Mouse (Mus musculus): ENCODE measurements around the gene Nrxn1. TPM values are rescaled to one million over a fixed set of nuclear protein-coding genes. Genes with fewer than 3 reads are reported as not detected.
A peak's percentile ranks its signal among the peaks of the same experiment; 100 is the strongest.

Gene Nrxn1
- total RNA-seq, 4 experiments from 2014 or later: 0.46 to 0.88 (median 0.64) TPM

- no peak for DNase-seq (ENCODE audit: low spot score in 2 of 2)
Measured at GRCm38 (mm10) chr17:90662318-90662717, 430.6 kb downstream of the Nrxn1 start.

- DNase-seq (ENCODE audit: low spot score in 2 of 2): no peak
Measured at GRCm38 (mm10) chr17:90654506-90654905, 438.4 kb downstream of the Nrxn1 start.

GRCm38 (mm10) chr17:90653347-90653746 lies 439.5 kb downstream of the Nrxn1 start:
- no peak for DNase-seq (ENCODE audit: low spot score in 2 of 2)

- no peak for DNase-seq (ENCODE audit: low spot score in 2 of 2)
Measured at GRCm38 (mm10) chr17:90650279-90650678, 442.6 kb downstream of the Nrxn1 start.

- no peak for DNase-seq (ENCODE audit: low spot score in 2 of 2)
Measured at GRCm38 (mm10) chr17:90638970-90639524, 453.8 kb downstream of the Nrxn1 start.

- DNase-seq (ENCODE audit: low spot score in 2 of 2): no peak
Measured at GRCm38 (mm10) chr17:90638183-90638727, 454.6 kb downstream of the Nrxn1 start.

- no peak for DNase-seq (ENCODE audit: low spot score in 2 of 2)
Measured at GRCm38 (mm10) chr17:90631371-90631770, 461.5 kb downstream of the Nrxn1 start.

GRCm38 (mm10) chr17:90629851-90630250 lies 463.0 kb downstream of the Nrxn1 start:
- no peak for DNase-seq (ENCODE audit: low spot score in 2 of 2)

- no peak for DNase-seq (ENCODE audit: low spot score in 2 of 2)
Measured at GRCm38 (mm10) chr17:90628469-90628868, 464.4 kb downstream of the Nrxn1 start.

GRCm38 (mm10) chr17:90628004-90628403 lies 464.9 kb downstream of the Nrxn1 start:
- DNase-seq (ENCODE audit: low spot score in 2 of 2): no peak

- DNase-seq (ENCODE audit: low spot score in 2 of 2): no peak
Measured at GRCm38 (mm10) chr17:90627395-90627794, 465.5 kb downstream of the Nrxn1 start.

- no peak for DNase-seq (ENCODE audit: low spot score in 2 of 2)
Measured at GRCm38 (mm10) chr17:90624591-90625266, 468.1 kb downstream of the Nrxn1 start.

- DNase-seq (ENCODE audit: low spot score in 2 of 2): no peak
Measured at GRCm38 (mm10) chr17:90621828-90622227, 471.0 kb downstream of the Nrxn1 start.

- DNase-seq (ENCODE audit: low spot score in 2 of 2): no peak
Measured at GRCm38 (mm10) chr17:90615019-90615418, 477.9 kb downstream of the Nrxn1 start.

- DNase-seq (ENCODE audit: low spot score in 2 of 2): no peak
Measured at GRCm38 (mm10) chr17:90607427-90607806, 485.5 kb downstream of the Nrxn1 start.

- DNase-seq (ENCODE audit: low spot score in 2 of 2): peak; percentile 17 to 32
Measured at GRCm38 (mm10) chr17:90606718-90607426, 486.0 kb downstream of the Nrxn1 start.

- DNase-seq (ENCODE audit: low spot score in 2 of 2): no peak
Measured at GRCm38 (mm10) chr17:90599570-90600524, 493.0 kb downstream of the Nrxn1 start.

- DNase-seq (ENCODE audit: low spot score in 2 of 2): no peak
Measured at GRCm38 (mm10) chr17:90594798-90595533, 497.9 kb downstream of the Nrxn1 start.

- DNase-seq (ENCODE audit: low spot score in 2 of 2): no peak
Measured at GRCm38 (mm10) chr17:90586891-90587290, 506.0 kb downstream of the Nrxn1 start.

GRCm38 (mm10) chr17:90584666-90585195 lies 508.1 kb downstream of the Nrxn1 start:
- DNase-seq (ENCODE audit: low spot score in 2 of 2): no peak
